Mouse (Mus musculus) embryo, embryonic 11 days (tissue): Measurements from ENCODE around the gene Trafd1.
A peak's percentile ranks its signal among the peaks of the same experiment; 100 is the strongest.
"Not testable (repeated sequence)": the region's sequence is repeated elsewhere in the genome, so short reads cannot be mapped to it uniquely, and the experiment has no call there.

Experiments
- DNase-seq: peaks from one replicate; pipeline ENCODE4 v3.0.0-alpha.2; 2015

The Trafd1 gene

GRCm38 (mm10) chr5:121383857-121384756 is 1.3 kb downstream of the Trafd1 start:
- no peak for DNase-seq

GRCm38 (mm10) chr5:121380692-121381091 is 4.7 kb downstream of the Trafd1 start:
- no peak for DNase-seq

- no peak for DNase-seq
Observed at GRCm38 (mm10) chr5:121378678-121379256, 6.7 kb downstream of the Trafd1 start.

GRCm38 (mm10) chr5:121376972-121377371 is 8.5 kb downstream of the Trafd1 start:
- peak; percentile 38 for DNase-seq

- no peak for DNase-seq
Observed at GRCm38 (mm10) chr5:121374790-121375189, 10.6 kb downstream of the Trafd1 start.

GRCm38 (mm10) chr5:121371712-121372111 is 13.7 kb downstream of the Trafd1 start:
- DNase-seq = no peak

- DNase-seq = no peak
Observed at GRCm38 (mm10) chr5:121367255-121367654, 18.2 kb downstream of the Trafd1 start.

GRCm38 (mm10) chr5:121366449-121367225 is 18.8 kb downstream of the Trafd1 start:
- DNase-seq = no peak

- DNase-seq = no peak
Observed at GRCm38 (mm10) chr5:121363441-121363840, 22.0 kb downstream of the Trafd1 start.

- no peak for DNase-seq
Observed at GRCm38 (mm10) chr5:121361696-121362095, 23.7 kb downstream of the Trafd1 start.

GRCm38 (mm10) chr5:121359229-121359628 is 26.2 kb downstream of the Trafd1 start:
- DNase-seq = no peak

GRCm38 (mm10) chr5:121343997-121344396 is 41.4 kb downstream of the Trafd1 start:
- no peak for DNase-seq

- no peak for DNase-seq
Observed at GRCm38 (mm10) chr5:121342490-121342889, 42.9 kb downstream of the Trafd1 start.

- peak; percentile 62 for DNase-seq
Observed at GRCm38 (mm10) chr5:121340965-121341473, 44.4 kb downstream of the Trafd1 start.

- no peak for DNase-seq
Observed at GRCm38 (mm10) chr5:121339507-121340230, 45.8 kb downstream of the Trafd1 start.

GRCm38 (mm10) chr5:121336776-121337175 is 48.7 kb downstream of the Trafd1 start:
- no peak for DNase-seq

- no peak for DNase-seq
Observed at GRCm38 (mm10) chr5:121336009-121336408, 49.4 kb downstream of the Trafd1 start.

GRCm38 (mm10) chr5:121335426-121335825 is 50.0 kb downstream of the Trafd1 start:
- DNase-seq = no peak

GRCm38 (mm10) chr5:121334454-121334853 is 51.0 kb downstream of the Trafd1 start:
- no peak for DNase-seq

- no peak for DNase-seq
Observed at GRCm38 (mm10) chr5:121333976-121334375, 51.5 kb downstream of the Trafd1 start.

GRCm38 (mm10) chr5:121331731-121332130 is 53.7 kb downstream of the Trafd1 start:
- no peak for DNase-seq

- DNase-seq = not testable (repeated sequence)
Observed at GRCm38 (mm10) chr5:121330154-121330816, 55.1 kb downstream of the Trafd1 start.
